Mouse (Mus musculus) spleen, adult 12 weeks (tissue): ENCODE measurements around the gene Lamtor5.
"Not testable (repeated sequence)": the region's sequence is repeated elsewhere in the genome, so short reads cannot be mapped to it uniquely, and the experiment has no call there.

Experiments
- DNase-seq: peaks from one replicate; pipeline ENCODE4 v3.0.0; 2022; ENCODE audit warnings: low spot score

Lamtor5 gene

DNA sequence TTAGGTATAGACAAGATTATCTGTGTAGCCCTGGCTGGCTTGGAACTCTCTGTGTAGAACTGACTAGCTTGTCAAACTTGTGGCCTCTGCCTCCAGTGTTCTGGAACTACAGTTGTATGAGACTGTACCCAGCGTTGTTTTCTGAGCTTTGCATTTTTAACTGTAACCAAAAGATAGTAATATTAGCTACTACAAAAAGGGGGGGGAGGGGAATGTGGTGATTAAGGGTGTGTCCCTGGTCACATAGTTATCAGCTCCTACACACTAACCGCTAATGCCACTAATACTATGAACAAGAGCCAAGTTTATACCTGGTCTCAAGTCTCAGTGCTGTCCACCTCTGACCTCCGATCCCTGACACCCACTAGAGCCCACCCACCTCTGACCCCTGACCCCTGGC is 6.2 kb upstream of the Lamtor5 start:
- DNase-seq: no peak

DNA sequence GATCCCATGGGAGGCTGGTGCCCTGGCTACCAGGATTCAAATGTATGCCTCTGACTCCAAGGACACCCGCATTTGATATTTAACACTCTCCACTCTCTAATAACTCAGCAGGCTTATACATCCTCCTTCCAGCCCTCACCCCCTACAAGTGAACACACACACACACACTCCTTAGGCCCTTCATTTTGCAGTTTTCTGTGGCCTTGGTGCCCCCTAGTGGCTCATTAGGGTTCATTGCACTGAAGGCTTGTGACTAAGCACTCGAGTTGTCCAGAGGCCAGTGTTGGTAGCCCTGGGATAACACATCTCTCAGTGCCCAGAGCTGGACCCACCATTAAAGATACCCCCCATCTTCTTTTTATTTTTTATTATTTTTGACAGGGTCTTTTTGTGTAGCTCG is 4.8 kb upstream of the Lamtor5 start:
- peak; percentile 20 for DNase-seq

DNA sequence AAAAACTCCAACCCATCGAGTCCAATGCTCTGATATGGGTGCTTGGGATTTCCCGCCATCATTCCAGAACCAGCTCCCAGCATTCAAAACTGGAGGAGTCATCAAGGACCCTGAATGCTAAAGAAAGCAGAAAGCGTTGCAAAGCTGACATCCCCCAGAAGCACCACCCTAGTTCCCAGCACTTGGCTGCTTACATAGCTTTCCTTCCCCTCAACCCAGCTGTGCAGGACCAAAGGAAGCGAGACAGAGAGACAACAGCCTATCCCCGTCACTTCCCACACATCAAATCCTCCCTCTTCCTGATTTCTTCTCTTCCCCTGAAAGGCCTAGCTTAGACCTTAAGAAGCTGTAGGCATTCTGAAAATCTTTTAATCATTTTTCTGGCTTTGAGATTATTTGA is 3.3 kb upstream of the Lamtor5 start:
- DNase-seq: no peak

DNA sequence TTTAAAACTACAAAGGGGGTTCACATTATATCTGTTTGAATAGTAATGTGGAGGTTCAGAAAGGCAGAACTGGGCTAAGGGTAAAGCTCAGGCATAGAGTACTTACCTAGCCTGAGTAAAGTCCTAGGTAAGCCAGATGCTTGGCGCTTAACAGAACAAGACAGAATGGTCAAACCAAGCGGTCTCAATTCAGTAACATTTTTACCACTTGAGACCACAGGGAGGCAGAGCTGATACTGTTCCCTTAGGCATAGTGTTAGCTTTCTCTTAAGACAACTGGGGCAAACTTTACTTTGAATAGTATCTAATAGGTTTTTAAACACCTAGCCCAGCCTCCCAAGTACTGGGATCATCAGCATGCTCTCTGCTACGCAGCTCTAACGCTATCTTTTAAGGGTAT is 2.7 kb upstream of the Lamtor5 start:
- DNase-seq: no peak

DNA sequence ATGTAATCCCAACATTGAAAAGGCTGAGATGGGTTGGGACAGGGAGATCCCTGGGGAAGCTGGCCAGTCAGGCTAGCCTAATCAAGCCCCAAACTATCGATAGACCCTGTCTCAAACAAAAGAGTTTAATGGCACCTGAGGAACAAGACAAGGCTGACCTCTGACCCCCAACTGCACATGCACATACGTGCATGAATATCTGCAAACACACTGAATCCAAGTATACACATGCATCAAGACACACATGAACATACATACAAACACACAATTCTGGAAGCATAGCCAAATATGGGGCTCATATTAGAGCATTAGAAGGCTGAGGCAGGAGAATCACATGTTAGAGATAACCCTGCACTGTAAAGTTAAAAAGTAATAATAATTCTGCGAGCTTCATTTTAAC is 2.0 kb upstream of the Lamtor5 start:
- no peak for DNase-seq

DNA sequence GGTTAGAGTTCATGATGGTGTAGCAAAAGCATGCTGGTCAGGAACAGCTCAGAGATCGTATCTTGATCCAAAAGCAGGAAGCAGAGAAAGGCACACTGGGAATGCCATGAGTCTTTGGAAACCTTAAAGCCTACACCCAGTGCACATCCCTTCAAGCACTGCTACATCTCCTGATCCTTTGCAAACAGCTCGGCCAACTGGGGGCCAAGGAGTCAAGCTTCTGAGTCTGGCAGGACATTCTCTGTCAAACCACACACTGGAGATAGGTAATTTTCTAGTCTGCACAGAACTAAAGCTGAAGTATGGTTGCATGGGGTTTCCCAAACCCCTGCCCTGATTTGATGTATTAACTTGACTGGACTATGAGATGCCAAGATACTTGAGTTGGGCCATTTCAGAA is 7.5 kb downstream of the Lamtor5 start:
- DNase-seq: no peak

DNA sequence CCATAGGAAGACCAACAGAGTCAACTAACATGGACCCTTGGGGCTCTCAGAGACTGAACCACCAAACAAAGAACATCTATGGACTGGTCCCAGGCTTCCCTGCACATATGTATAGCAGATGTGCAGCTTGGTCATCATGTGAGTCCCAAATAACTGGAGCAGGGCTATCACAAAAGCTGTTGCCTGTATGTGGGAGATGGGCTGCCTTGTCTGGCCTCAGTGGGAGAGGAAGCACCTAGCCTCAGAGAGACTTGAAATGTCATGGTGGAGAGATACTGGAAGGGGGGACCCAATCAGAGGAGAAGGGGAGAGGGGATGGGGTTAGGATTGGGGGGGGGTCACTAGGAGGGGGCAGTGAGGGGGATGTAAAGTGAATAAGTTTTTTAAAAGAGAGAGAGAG is 8.7 kb downstream of the Lamtor5 start:
- no peak for DNase-seq

DNA sequence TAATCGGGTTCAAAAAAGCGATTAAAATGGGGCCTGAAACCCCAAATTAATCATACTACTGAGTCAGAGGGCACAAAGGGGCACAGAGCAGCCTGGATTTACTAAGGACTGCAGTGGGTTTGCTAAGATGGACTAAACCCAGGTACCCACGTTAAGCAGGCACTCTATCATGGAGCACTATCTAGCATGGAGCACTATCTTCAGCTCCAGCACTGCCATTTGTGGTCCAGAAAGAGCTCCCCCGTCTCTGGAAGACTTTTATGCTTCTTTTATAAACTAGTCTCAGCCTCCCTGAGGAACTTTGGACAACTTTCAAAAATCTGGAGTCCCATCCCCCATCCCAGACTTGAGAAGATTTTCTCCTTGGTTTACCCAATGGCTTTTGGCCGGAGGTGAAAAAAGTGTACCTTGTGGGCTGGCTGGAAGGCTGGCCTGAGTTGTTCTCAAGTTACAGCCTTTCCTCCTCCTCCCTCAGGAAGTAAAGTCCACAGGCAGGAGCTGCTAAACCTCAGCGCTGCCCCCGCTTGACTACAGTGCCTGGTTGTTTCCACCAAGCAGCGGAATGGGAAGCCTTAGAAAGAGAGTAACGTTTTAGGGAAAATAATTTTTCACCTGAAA is 12.2 kb downstream of the Lamtor5 start, which contains the start of gene Slc16a4:
Gene Slc16a4 (plus strand): TSS at position 467 of the 618 bp plus-strand sequence.
- DNase-seq: no peak

DNA sequence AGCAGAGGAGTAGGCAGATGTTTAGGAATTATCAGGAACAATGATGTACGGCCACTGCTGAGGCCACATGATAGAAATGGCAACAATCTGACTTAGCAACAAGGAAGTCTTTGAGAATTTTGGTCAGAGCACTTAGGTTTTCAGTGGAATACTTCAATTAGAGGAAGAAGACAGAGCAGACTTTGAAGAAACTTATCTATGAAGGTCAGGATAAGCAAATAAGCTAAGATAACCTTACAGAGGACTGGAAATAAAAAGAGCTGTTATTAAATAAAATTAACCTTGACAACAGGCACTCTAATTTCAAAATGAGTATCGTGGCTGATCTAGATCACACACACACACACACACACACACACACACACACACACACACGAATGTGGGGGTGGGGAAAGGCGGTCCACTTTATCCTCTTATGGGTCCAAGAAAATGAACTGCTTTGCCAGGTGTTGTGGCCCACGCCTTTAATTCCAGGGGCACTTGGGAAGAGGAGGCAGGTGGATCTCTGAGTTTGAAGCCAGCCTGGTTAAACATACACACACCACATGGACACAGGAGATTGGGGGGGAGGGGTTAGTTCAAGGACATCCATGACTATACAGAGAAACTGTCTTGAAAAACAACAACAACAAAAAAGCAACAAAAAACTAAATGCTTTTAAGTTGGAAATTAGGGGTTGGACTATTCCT is 17.2 kb downstream of the Lamtor5 start:
- DNase-seq: no peak

DNA sequence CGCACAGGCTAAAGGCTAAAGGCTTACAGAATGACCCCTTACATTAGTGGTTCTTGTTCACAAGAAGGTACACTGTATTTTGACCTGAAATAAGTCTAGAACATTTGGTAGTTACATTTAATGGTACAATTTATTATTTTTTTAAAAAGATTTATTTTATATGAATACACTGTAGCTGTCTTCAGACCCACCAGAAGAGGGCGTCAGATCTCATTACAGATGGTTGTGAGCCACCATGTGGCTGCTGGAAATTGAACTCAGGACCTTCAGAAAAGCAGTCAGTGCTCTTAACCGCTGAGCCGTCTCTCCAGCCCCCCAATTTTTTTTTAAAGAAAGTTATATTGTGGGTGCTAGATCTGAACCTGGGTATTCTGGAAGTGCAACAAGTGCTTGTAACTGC is 18.3 kb downstream of the Lamtor5 start:
- DNase-seq: not testable (repeated sequence)

DNA sequence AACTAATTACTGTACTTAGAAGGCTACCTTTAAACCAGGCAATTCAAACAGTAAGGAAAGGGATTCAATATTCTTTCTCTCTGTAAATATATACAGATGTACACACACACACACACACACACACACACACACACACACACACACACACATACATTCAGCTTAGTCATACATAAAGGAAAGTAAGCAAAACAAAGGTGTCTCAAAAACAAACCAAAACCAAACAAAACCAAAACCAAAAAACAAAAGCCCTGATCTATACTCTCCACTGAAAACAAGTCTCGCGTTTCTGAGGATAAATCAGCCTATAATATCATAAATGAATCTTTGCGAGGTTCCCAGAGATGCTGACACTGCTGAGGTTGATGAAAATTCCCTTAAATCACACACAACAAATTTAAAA is 38.7 kb downstream of the Lamtor5 start:
- DNase-seq: no peak

DNA sequence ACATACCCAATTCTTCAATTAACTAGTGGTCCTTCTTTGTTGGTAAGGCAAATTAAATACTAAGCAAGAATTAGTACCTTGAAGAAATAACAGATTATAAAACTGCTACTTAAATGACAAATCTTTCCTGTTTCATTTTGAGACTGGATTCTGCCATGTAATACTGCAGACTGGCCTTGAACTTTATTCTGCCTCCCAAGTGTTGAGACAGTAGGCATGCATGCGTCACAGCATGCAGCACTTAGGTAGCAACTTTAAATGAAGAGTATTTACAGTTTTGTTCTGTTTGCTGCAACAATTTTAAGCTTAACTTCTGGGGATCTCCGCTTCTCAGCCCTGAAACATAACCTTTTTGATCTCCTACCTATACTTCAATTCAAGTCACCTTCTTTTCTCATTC is 42.5 kb downstream of the Lamtor5 start:
- no peak for DNase-seq

DNA sequence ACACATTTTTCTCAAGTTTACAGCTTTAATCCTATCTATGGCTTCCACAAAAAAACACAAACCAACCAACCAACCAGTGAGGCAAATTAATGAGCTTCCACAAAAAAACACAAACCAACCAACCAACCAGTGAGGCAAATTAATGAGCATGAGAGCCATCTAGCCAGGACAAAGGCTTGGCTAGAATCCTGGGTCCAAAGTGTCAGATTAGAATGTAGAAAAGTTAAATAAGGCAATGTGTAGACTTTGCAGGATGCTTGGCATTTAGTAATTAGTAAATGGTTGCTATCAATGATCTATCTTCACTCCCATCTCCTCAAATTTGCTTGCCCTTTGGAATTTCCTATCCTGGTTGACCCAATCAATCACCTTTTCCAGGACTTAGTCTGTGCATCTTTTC is 43.1 kb downstream of the Lamtor5 start:
- DNase-seq: no peak

DNA sequence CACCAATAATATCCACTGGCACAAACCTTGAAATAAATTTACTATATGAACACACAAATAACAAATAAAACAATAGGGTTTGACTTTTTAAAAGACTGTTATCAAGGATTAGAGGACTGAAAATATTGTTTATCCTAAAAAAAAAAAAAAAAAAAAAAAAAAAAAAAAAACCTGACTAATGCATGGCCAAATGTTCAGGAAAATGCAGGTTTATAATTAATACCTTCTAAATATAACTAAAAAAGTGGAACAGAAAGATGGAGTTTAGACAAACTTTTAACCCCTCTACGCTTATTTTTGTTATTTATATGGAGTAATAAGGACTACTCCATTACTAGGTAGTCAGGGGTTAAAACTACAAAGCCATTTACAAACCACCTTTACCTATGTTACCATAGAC is 47.8 kb downstream of the Lamtor5 start:
- no peak for DNase-seq

DNA sequence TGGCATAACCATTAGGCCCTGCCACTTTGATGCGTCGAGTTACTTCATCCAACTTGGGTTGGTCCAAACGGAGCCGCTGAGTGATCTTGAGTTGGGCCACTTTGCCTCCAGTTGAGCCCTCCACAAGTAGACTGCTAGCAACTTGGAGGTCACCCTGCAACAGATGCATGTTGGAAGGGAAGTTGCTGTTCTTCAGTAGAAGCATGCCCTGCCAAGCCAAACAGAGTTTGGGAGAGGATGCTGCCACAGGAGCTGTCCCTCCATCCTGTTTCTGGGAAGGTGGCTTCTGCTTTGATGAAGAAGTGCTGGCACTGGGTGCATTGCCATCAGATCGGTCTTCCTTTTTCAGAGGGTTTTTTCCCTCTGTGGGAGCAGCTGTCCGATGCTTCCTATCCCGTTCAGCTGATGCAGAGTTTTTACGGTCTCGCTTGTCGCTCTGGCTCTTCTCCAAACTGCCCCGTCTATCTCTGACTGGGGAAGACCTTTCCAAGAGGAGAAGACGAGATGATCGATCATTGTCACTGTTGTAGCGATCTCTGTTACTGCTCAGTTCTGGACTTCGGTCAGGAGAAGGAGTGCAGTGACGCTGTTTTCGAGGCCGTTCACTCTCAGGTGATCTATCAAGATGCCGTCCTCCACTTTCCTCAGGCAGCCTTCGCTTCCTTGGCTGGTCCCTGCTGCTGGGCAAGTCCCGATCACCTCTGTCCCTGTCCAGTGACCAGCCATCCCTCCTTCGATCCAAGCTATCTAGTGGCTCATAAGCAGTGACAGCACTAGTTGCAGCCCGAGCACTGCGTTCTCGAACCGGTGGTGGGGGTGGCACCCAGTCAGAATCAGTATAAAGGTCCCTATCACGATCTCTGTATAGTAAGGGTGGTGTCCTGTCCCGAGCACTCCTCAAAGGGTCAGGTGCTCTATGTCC is 52.1 kb downstream of the Lamtor5 start:
- DNase-seq: no peak

DNA sequence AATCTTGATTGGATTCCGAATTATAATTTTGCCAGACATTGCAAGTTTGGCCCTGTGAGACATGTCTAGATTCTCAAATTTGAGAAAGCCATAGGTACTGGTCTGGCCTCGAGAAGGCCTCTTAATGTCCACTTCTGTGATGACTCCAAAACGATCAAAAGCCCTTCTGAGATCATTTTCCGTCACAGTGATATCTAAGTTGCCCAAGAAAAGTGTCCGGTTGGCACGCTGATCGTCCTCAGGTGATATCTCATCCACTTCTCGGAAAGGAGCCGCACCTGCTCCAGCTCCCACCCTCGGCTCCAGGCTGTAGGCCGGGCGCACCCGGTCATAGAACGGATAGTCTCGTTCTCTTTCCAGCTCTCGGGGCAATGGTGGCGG is 53.1 kb downstream of the Lamtor5 start:
- DNase-seq: no peak

DNA sequence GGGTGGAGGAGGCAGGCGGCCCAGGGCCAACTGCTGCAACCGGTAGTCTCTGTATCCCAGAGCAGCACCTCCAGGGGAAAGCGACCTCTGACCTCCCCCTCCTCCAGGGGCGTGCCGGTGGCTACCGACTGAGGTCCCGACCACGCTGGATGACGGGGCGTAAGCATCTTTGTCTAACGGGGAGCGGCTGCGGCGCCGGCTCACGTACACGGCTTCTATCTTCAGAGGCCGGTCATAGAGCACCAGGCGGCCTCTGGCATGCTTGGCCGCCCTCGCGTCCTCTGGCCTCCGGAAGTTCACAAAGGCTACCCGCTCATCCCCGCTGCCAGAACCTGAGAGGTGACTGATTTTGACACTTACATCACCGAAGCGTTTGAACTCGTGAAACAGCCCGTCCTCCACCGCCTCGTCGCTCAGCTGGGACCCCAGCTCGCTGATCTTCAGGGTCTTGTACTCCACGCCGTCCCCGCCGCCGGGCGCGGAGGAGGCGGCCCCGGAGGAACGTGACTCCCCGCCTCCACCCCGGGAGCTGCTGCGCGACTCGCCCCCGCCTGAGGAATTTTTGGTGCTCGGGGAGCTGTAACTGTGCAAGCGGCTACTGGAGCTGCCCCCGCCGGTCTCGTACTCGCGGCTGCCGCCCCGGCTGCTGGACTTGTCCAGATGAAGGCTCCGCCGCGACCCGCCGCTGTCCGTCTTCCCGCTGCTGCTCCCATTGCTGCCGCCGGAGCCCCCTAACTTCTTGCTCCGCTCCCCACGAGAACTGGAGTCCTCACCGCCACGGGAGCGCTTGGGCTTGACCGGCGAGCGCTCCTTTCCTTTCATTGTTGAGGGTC is 53.7 kb downstream of the Lamtor5 start:
- DNase-seq: peak; percentile 22

DNA sequence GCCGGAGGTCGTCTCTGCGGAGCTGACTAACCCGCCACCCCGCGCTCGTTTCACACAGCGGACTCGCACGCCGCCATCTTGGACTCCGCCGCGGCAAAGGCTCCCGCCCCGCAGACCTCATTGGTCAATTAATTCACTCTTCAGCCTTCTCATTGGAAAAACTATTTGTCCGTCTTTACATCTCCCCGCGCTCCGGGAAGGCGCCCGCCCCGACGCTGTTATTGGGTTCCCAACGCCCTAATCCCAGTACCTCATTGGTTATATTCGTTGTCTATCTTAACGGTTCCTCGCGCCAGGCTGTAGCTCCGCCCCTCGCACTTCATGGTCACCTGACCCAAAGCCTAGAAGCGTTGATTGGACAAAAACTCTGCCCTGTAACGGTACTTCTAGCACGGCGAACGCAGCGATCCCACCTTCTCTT is 54.3 kb downstream of the Lamtor5 start:
- DNase-seq: no peak
